Mouse (Mus musculus): ENCODE data around the gene Slc5a10. TPM values are rescaled to one million over a fixed set of nuclear protein-coding genes. Genes with fewer than 3 reads are reported as not detected.

Slc5a10 gene
- polyA plus RNA-seq, 1 experiment: 0.19 TPM

DNA sequence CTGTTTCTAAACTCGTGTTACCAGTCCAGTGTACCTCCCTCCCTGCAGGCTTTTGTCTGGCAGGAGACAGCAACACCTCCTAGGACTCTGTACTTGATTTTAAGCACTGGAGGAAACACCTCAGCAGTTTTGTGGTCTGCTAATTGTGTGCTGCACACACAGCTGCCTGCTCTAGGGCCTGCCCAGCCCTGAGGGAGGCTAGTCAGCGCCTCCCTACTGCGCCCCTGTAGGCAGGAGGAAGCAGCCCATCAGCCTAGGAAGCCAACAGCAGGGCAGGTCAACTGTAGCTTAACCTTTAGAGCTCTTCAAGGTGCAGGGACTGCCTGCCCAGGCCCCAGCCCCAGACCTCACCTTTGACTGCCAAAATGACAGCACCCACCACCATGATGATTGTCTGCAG is 11.7 kb downstream of the Slc5a10 start:
- no peaks in the 10 kb centered on the region for H3K4me1 ChIP-seq (ENCODE audit: control insufficient read depth, insufficient read depth, low read length)
- no peak for TF ChIP-seq POLR2A (IDR thresholded peaks at IDR 0.05; ENCODE audit: extremely low read depth, insufficient read depth, low read length)
- no peak for TF ChIP-seq CTCF (IDR thresholded peaks at IDR 0.05; ENCODE audit: extremely low read depth, insufficient read depth, low read length)
- H3K27ac ChIP-seq (ENCODE audit: insufficient read depth, low read length): no peak overlapping the region
- no peak overlapping the region for H3K4me3 ChIP-seq (ENCODE audit: insufficient read depth, low read length)

GRCm38 (mm10) chr11:61706232-61706631 is 14.4 kb downstream of the Slc5a10 start:
- H3K4me3 ChIP-seq (ENCODE audit: insufficient read depth, low read length): no peak overlapping the region
- H3K27ac ChIP-seq (ENCODE audit: insufficient read depth, low read length): no peak overlapping the region
- no peaks in the 10 kb centered on the region for H3K4me1 ChIP-seq (ENCODE audit: control insufficient read depth, insufficient read depth, low read length)
- TF ChIP-seq CTCF (IDR thresholded peaks at IDR 0.05; ENCODE audit: extremely low read depth, insufficient read depth, low read length) (no peak), POLR2A (IDR thresholded peaks at IDR 0.05; ENCODE audit: extremely low read depth, insufficient read depth, low read length) (no peak)

- TF ChIP-seq POLR2A (IDR thresholded peaks at IDR 0.05; ENCODE audit: extremely low read depth, insufficient read depth, low read length) (no peak), CTCF (IDR thresholded peaks at IDR 0.05; ENCODE audit: extremely low read depth, insufficient read depth, low read length) (no peak)
- H3K4me3 ChIP-seq (ENCODE audit: insufficient read depth, low read length): no peak overlapping the region
- no peak overlapping the region for H3K27ac ChIP-seq (ENCODE audit: insufficient read depth, low read length)
- no peaks in the 10 kb centered on the region for H3K4me1 ChIP-seq (ENCODE audit: control insufficient read depth, insufficient read depth, low read length)
Observed at GRCm38 (mm10) chr11:61705581-61705980, 15.0 kb downstream of the Slc5a10 start.

DNA sequence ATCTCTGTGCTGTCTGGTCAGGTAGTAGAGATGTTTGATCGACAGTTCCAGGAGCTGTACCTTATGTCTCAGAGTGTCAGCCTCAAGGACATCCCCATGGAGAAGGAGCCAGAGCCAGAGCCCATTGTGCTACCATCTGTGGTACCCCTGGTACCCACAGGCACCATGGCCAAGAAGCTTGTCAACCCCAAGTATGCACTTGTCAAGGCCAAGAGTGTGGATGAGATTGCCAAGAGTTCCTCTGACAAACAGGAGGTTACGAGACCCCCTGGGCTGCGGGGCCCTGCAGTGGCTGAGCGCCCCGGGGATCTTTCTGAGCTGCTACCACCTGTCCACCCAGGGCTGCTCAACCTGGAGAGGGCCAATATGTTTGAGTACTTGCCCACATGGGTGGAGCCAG is 18.1 kb downstream of the Slc5a10 start:
- no peak overlapping the region for H3K4me3 ChIP-seq (ENCODE audit: insufficient read depth, low read length)

GRCm38 (mm10) chr11:61701696-61702095 is 18.9 kb downstream of the Slc5a10 start:
- H3K4me1 ChIP-seq (ENCODE audit: control insufficient read depth, insufficient read depth, low read length): no peaks in the 10 kb centered on the region
- no peak overlapping the region for H3K4me3 ChIP-seq (ENCODE audit: insufficient read depth, low read length)
- H3K27ac ChIP-seq (ENCODE audit: insufficient read depth, low read length): no peak overlapping the region
- TF ChIP-seq CTCF (IDR thresholded peaks at IDR 0.05; ENCODE audit: extremely low read depth, insufficient read depth, low read length) (no peak), POLR2A (IDR thresholded peaks at IDR 0.05; ENCODE audit: extremely low read depth, insufficient read depth, low read length) (no peak)

More for the DNA sequence above, 18.1 kb downstream of the Slc5a10 start:
- Histone ChIP-seq H3K27ac (ENCODE audit: insufficient read depth, low read length) (no peak overlapping the region), H3K4me1 (ENCODE audit: control insufficient read depth, insufficient read depth, low read length) (no peaks in the 10 kb centered on the region)
- TF ChIP-seq CTCF (IDR thresholded peaks at IDR 0.05; ENCODE audit: extremely low read depth, insufficient read depth, low read length) (no peak), POLR2A (IDR thresholded peaks at IDR 0.05; ENCODE audit: extremely low read depth, insufficient read depth, low read length) (no peak)

GRCm38 (mm10) chr11:61699933-61700332 is 20.7 kb downstream of the Slc5a10 start:
- Histone ChIP-seq H3K27ac (ENCODE audit: insufficient read depth, low read length) (no peak overlapping the region), H3K4me3 (ENCODE audit: insufficient read depth, low read length) (no peak overlapping the region), H3K4me1 (ENCODE audit: control insufficient read depth, insufficient read depth, low read length) (no peaks in the 10 kb centered on the region)
- TF ChIP-seq CTCF (IDR thresholded peaks at IDR 0.05; ENCODE audit: extremely low read depth, insufficient read depth, low read length) (no peak), POLR2A (IDR thresholded peaks at IDR 0.05; ENCODE audit: extremely low read depth, insufficient read depth, low read length) (no peak)

- Histone ChIP-seq H3K27ac (ENCODE audit: insufficient read depth, low read length) (no peak overlapping the region), H3K4me1 (ENCODE audit: control insufficient read depth, insufficient read depth, low read length) (no peaks in the 10 kb centered on the region), H3K4me3 (ENCODE audit: insufficient read depth, low read length) (no peak overlapping the region)
- TF ChIP-seq POLR2A (IDR thresholded peaks at IDR 0.05; ENCODE audit: extremely low read depth, insufficient read depth, low read length) (no peak), CTCF (IDR thresholded peaks at IDR 0.05; ENCODE audit: extremely low read depth, insufficient read depth, low read length) (no peak)
Observed at GRCm38 (mm10) chr11:61699460-61699859, 21.2 kb downstream of the Slc5a10 start.

- TF ChIP-seq POLR2A (IDR thresholded peaks at IDR 0.05; ENCODE audit: extremely low read depth, insufficient read depth, low read length): no peak
- TF ChIP-seq CTCF (IDR thresholded peaks at IDR 0.05; ENCODE audit: extremely low read depth, insufficient read depth, low read length): no peak
- Histone ChIP-seq H3K4me1 (ENCODE audit: control insufficient read depth, insufficient read depth, low read length) (no peaks in the 10 kb centered on the region), H3K27ac (ENCODE audit: insufficient read depth, low read length) (no peak overlapping the region), H3K4me3 (ENCODE audit: insufficient read depth, low read length) (no peak overlapping the region)
Observed at GRCm38 (mm10) chr11:61698852-61699251, 21.8 kb downstream of the Slc5a10 start.

DNA sequence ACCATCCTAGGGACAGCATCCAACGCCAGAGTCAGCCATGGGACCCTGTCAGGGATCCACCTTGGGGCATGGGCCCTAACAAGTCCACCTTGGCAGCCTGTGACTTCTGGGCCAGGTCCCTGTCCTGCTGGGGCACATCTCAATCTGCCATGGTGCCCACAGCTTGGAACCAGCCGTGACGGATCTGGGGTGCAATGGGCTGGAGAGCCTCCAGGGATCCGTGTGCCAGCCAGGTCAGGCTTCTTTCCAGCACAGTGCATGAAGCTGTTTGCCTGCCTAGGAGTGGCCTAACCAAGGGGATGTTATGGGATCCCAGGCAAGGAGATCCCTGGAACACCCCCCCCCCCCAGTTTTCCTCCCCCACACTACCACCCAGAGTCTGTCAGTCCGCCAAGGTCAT is 27.6 kb downstream of the Slc5a10 start:
- Histone ChIP-seq H3K27ac (ENCODE audit: insufficient read depth, low read length) (no peak overlapping the region), H3K4me3 (ENCODE audit: insufficient read depth, low read length) (no peak overlapping the region), H3K4me1 (ENCODE audit: control insufficient read depth, insufficient read depth, low read length) (no peaks in the 10 kb centered on the region)
- no peak for TF ChIP-seq CTCF (IDR thresholded peaks at IDR 0.05; ENCODE audit: extremely low read depth, insufficient read depth, low read length)
- TF ChIP-seq POLR2A (IDR thresholded peaks at IDR 0.05; ENCODE audit: extremely low read depth, insufficient read depth, low read length): no peak

DNA sequence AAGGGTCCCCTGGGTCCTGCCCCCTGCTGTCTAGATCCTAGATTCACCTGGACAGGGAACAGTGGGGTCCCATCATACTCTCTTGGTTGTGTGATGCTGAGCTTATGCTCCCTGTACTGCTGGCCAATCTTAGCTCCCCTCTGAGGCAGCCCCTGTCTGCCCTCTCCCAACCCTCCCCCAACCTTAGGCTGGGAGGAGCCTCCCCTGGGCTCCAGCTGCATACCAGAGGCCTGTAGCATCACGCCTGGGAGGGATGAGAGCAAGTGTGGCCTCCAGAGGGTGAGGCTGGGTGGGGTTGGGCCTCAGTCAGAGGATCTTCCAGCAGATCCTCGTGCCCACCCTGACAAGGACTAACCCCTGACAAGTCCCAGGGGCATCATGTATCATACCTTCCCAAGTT is 33.0 kb downstream of the Slc5a10 start:
- Histone ChIP-seq H3K27ac (ENCODE audit: insufficient read depth, low read length) (no peak overlapping the region), H3K4me1 (ENCODE audit: control insufficient read depth, insufficient read depth, low read length) (no peaks in the 10 kb centered on the region; the same call in 1 of the 2 replicates)

More for the DNA sequence above, 33.0 kb downstream of the Slc5a10 start:
- TF ChIP-seq CTCF (IDR thresholded peaks at IDR 0.05; ENCODE audit: extremely low read depth, insufficient read depth, low read length) (no peak), POLR2A (IDR thresholded peaks at IDR 0.05; ENCODE audit: extremely low read depth, insufficient read depth, low read length) (no peak)
- no peak overlapping the region for H3K4me3 ChIP-seq (ENCODE audit: insufficient read depth, low read length)
